Mouse (Mus musculus): ENCODE measurements around the gene Inpp5k. TPM values are rescaled to one million over a fixed set of nuclear protein-coding genes. Genes with fewer than 3 reads are reported as not detected.
A peak's percentile ranks its signal among the peaks of the same experiment; 100 is the strongest.

The Inpp5k gene
- polyA plus RNA-seq, 1 experiment from 2014 or later: 44.9 TPM

DNA sequence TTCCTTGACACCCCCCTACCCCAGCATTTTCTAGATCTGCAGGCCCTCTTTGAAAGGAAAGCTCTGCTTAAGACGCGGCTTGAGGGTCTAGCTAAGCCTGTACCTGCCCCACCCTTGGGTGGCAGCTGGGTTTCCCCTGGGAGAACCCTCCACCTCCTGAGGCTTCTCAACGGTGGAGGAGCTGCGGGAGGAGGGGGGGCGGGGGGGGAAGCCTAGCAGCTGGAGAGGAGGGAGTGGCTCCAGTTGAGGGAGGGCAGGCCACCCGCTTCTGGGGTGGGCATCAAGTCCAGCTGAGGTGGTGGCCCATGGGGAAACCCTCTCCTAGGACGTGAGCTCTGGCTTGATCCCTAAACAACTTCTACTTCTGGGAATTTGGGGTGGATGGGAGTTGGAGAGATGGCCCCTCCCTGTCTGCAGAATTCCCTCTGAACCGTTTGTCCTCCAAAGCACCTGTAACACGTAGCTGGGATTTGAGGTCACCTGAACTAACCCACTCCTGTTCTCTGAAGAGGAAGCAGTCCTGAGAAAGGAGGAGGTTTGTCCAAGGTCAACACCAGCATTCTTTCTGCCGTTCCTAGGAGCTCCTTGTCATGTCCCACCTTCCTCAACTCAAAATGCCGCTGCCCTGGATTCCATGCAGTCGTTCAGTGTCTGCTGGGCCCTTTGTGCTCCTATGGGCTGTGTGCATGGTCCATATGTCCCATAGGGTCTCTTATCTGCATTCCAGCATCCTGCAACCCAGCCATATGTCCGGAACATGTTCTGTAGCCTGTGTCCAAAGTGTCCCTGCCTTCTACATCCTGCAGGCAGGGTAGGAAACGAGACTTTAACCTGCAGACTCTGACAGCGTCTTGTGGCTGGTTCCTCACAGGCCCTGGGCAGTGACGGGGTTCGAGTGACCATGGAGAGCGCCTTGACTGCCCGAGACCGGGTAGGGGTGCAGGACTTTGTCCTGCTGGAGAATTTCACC is 26.1 kb downstream of the Inpp5k start:
- DNase-seq (ENCODE audit: low spot score) (no peak), ATAC-seq (ENCODE audit: low FRiP score) (no peak)
- Histone ChIP-seq H3K27me3 (ENCODE audit: control insufficient read depth, insufficient read depth, low read length) (peaks cover 37% of the 10 kb centered on the region), H3K4me2 (replicated peaks) (peak overlapping the region; percentile 68), H3K4me3 (replicated peaks; ENCODE audit: low read length) (peak overlapping the region; percentile 39), H3K9me3 (ENCODE audit: control insufficient read depth, low read length) (no peaks in the 10 kb centered on the region), H3K27ac (no peak overlapping the region), H3K9ac (peak overlapping the region; percentile 69; the same call in 1 of the 2 replicates), H3K36me3 (replicated peaks; ENCODE audit: control insufficient read depth, insufficient read depth) (peaks cover 9% of the 10 kb centered on the region; the same call in 1 of the 2 replicates), H3K4me1 (replicated peaks; ENCODE audit: control insufficient read depth, insufficient read depth, low read length) (peaks cover 19% of the 10 kb centered on the region; the same call in 1 of the 2 replicates)
- WGBS: 62% methylated on average over 19 of the region's 20 CpGs

DNA sequence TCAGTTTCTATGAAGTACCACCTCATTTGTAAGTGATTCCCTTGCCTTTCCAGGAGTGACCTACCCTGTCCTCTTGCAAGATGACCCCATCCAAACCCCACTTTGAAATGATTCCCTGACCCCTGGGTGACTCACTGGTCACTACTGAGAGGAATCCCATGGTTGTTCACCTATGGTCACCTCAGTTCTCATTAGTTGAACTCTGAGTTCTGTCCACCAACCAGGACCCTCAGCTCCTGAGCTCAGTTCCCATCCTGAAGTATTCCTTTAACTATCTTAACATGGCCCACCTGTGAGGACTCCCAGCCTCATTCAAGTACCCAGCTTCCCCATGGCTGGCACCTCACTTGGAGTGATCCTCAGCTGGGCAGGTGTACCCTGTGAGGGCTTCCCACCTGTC is 27.1 kb downstream of the Inpp5k start:
- H3K4me3 ChIP-seq (replicated peaks; ENCODE audit: low read length): no peak overlapping the region
- ATAC-seq (ENCODE audit: low FRiP score) (no peak), DNase-seq (ENCODE audit: low spot score) (no peak)
- H3K4me2 ChIP-seq (replicated peaks): no peak overlapping the region
- no peak overlapping the region for H3K9ac ChIP-seq
- H3K36me3 ChIP-seq (replicated peaks; ENCODE audit: control insufficient read depth, insufficient read depth): peaks cover 17% of the 10 kb centered on the region; the same call in 1 of the 2 replicates
- H3K27me3 ChIP-seq (ENCODE audit: control insufficient read depth, insufficient read depth, low read length): peaks cover 35% of the 10 kb centered on the region
- H3K27ac ChIP-seq: no peak overlapping the region
- no peaks in the 10 kb centered on the region for H3K9me3 ChIP-seq (ENCODE audit: control insufficient read depth, low read length)
- H3K4me1 ChIP-seq (replicated peaks; ENCODE audit: control insufficient read depth, insufficient read depth, low read length): peaks cover 19% of the 10 kb centered on the region; the same call in 1 of the 2 replicates

DNA sequence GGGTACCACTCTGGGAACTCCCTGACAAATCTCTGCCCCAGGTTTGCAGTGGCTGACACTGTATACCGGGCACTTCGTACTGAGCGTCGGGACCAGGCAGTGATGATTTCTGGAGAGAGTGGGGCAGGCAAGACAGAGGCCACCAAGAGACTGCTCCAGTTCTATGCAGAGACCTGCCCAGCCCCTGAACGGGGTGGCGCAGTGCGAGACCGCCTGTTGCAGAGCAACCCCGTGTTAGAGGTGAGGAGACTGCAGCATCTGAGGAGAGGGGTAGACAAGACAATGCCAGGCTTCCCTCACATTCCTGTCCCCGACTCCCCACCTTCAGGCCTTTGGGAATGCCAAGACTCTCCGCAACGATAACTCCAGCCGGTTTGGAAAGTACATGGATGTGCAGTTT is 27.5 kb downstream of the Inpp5k start:
- Histone ChIP-seq H3K9ac (no peak overlapping the region), H3K36me3 (replicated peaks; ENCODE audit: control insufficient read depth, insufficient read depth) (peaks cover 17% of the 10 kb centered on the region; the same call in 1 of the 2 replicates), H3K4me2 (replicated peaks) (no peak overlapping the region), H3K4me3 (replicated peaks; ENCODE audit: low read length) (no peak overlapping the region), H3K27me3 (ENCODE audit: control insufficient read depth, insufficient read depth, low read length) (peaks cover 30% of the 10 kb centered on the region), H3K9me3 (ENCODE audit: control insufficient read depth, low read length) (no peaks in the 10 kb centered on the region), H3K4me1 (replicated peaks; ENCODE audit: control insufficient read depth, insufficient read depth, low read length) (peaks cover 17% of the 10 kb centered on the region; the same call in 1 of the 2 replicates), H3K27ac (no peak overlapping the region)
- 95% methylated on average over 13 of the region's 13 CpGs for WGBS
- DNase-seq (ENCODE audit: low spot score) (no peak), ATAC-seq (ENCODE audit: low FRiP score) (no peak)

DNA sequence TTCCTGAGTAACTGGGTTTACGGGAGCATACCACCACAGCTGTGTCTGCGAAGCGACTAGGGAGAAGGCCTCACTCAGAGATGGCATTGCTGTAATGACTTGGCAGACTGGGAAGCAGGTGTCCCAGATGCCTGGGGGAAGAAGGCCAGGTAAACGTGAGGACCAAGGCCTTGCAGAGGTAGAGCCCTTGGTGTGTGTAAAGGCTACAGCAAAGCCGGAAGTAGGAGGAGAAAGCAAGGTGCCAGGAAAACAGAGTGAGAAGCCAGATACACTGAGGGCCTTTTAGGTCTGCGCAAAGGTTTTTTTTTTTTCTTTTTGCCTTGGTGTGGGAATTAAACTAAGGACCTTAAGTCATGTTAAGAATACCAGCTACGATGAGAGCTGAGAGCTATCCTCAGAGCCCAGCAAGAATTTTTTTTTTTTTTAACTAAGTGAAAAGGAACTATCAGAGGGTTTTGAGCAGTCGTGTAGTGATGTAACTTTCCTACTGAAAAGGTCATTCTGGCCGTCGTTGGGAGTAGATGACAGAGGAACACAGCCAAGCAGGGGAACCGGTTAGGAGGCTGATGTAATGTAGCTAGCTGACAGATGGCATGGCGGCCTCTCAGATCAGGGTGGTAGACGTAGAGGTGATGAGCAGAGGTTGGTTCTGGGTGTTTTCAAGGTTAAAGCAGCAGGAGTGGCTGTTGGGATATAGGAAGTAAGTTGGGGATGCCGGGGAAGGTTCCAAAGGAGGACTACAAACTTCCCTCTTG is 28.4 kb downstream of the Inpp5k start:
- WGBS: 87% methylated on average over 14 of the region's 14 CpGs

DNA sequence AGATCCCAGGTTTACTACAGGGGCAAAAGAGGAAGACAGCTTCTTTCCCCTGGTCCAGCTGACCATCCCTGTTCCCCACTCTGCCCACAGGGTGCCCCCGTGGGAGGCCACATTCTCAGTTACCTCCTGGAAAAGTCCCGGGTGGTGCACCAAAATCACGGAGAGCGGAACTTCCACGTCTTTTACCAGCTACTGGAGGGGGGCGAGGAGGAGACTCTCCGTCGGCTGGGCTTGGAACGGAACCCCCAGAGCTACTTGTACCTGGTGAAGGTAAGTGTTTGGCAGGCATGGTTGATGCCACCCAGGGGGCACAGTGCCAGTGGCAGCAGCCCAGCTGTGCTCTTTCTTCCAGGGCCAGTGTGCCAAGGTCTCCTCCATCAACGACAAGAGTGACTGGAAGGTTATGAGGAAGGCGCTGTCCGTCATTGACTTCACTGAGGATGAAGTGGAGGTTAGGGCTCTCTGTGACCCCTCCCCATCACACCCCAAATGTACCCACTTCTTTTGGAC is 29.3 kb downstream of the Inpp5k start:
- Histone ChIP-seq H3K27me3 (ENCODE audit: control insufficient read depth, insufficient read depth, low read length) (peaks cover 12% of the 10 kb centered on the region; the same call in 1 of the 2 replicates), H3K4me3 (replicated peaks; ENCODE audit: low read length) (no peak overlapping the region), H3K36me3 (replicated peaks; ENCODE audit: control insufficient read depth, insufficient read depth) (peaks cover 17% of the 10 kb centered on the region; the same call in 1 of the 2 replicates), H3K27ac (no peak overlapping the region), H3K4me2 (replicated peaks) (no peak overlapping the region), H3K4me1 (replicated peaks; ENCODE audit: control insufficient read depth, insufficient read depth, low read length) (0 out of 2 replicates have a peak, but pooled peaks cover 5% of the 10 kb centered on the region), H3K9ac (no peak overlapping the region), H3K9me3 (ENCODE audit: control insufficient read depth, low read length) (no peaks in the 10 kb centered on the region)
- DNase-seq (ENCODE audit: low spot score) (no peak), ATAC-seq (ENCODE audit: low FRiP score) (no peak)
- 94% methylated on average over 12 of the region's 12 CpGs for WGBS

More for the DNA sequence above, 28.4 kb downstream of the Inpp5k start:
- Histone ChIP-seq H3K4me2 (replicated peaks) (no peak overlapping the region), H3K36me3 (replicated peaks; ENCODE audit: control insufficient read depth, insufficient read depth) (peaks cover 17% of the 10 kb centered on the region; the same call in 1 of the 2 replicates), H3K27me3 (ENCODE audit: control insufficient read depth, insufficient read depth, low read length) (peaks cover 22% of the 10 kb centered on the region; the same call in 1 of the 2 replicates), H3K9ac (no peak overlapping the region), H3K27ac (no peak overlapping the region), H3K4me3 (replicated peaks; ENCODE audit: low read length) (no peak overlapping the region), H3K9me3 (ENCODE audit: control insufficient read depth, low read length) (no peaks in the 10 kb centered on the region), H3K4me1 (replicated peaks; ENCODE audit: control insufficient read depth, insufficient read depth, low read length) (peaks cover 8% of the 10 kb centered on the region; the same call in 1 of the 2 replicates)
- DNase-seq (ENCODE audit: low spot score): no peak
- no peak for ATAC-seq (ENCODE audit: low FRiP score)

DNA sequence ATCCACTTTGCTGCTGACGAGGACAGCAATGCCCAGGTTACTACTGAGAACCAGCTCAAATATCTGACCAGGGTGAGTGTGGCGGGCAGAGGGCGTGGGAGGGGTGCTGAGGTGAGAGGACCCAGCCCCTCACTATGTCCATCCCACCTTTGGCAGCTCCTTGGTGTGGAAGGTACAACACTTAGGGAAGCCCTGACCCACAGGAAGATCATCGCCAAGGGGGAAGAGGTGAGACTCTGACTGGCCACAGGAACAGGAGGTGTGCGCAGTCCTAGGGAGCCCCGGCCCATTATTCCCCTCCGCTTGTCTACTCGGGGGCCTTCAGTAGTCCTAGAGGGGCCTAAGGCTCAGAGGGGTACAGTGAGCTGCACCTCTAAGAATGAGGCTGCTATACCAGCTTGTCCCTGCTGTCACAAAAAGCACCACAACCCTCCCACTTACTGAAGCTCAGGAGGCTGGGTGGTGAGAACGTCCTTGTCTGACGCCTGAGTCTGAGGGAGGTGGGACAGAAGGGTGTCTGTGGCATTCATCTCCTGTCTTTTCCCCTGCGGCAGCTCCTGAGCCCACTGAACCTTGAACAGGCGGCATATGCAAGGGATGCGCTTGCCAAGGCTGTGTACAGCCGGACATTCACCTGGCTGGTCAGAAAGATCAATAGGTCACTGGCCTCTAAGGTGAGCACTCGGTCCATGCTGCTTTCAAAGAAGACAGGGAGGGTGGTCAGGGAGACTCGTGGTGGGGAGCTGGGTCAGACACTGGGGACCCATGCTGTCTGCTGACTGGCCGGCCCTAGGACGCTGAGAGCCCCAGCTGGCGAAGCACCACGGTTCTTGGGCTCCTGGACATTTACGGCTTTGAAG is 30.4 kb downstream of the Inpp5k start:
- DNase-seq (ENCODE audit: low spot score) (no peak), ATAC-seq (ENCODE audit: low FRiP score) (no peak)
- peaks cover 20% of the 10 kb centered on the region; the same call in 1 of the 2 replicates for H3K36me3 ChIP-seq (replicated peaks; ENCODE audit: control insufficient read depth, insufficient read depth)
- 0 out of 2 replicates have a peak, but pooled peaks cover 2% of the 10 kb centered on the region for H3K4me1 ChIP-seq (replicated peaks; ENCODE audit: control insufficient read depth, insufficient read depth, low read length)
- no peak overlapping the region for H3K27ac ChIP-seq
- H3K9ac ChIP-seq: no peak overlapping the region
- H3K4me2 ChIP-seq (replicated peaks): no peak overlapping the region
- WGBS: 92% methylated on average over 21 of the region's 21 CpGs
- no peak overlapping the region for H3K4me3 ChIP-seq (replicated peaks; ENCODE audit: low read length)
- peaks cover 8% of the 10 kb centered on the region; the same call in 1 of the 2 replicates for H3K27me3 ChIP-seq (ENCODE audit: control insufficient read depth, insufficient read depth, low read length)
- H3K9me3 ChIP-seq (ENCODE audit: control insufficient read depth, low read length): no peaks in the 10 kb centered on the region

DNA sequence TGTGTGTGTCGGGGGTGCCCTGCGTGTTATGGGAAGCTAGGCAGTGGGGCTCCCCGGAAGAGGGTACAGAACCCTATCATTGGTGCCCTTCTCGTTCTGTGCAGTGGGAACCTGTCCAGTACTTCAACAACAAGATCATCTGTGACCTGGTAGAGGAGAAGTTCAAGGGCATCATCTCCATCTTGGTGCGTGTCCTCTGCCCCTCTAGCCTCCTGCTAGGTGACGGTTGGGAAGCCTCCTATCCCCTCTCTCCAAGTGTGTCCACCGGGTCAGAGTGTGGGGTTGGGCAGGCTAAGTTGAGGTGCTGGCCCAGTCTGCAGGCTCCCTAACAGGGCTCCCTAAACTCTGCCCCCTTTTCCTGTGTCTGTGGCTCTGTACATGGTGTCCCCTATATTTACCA is 31.3 kb downstream of the Inpp5k start:
- ATAC-seq (ENCODE audit: low FRiP score): no peak
- no peaks in the 10 kb centered on the region for H3K4me1 ChIP-seq (replicated peaks; ENCODE audit: control insufficient read depth, insufficient read depth, low read length)
- no peak overlapping the region for H3K4me2 ChIP-seq (replicated peaks)
- no peak overlapping the region for H3K4me3 ChIP-seq (replicated peaks; ENCODE audit: low read length)
- peaks cover 20% of the 10 kb centered on the region; the same call in 1 of the 2 replicates for H3K36me3 ChIP-seq (replicated peaks; ENCODE audit: control insufficient read depth, insufficient read depth)
- H3K9me3 ChIP-seq (ENCODE audit: control insufficient read depth, low read length): no peaks in the 10 kb centered on the region
- H3K9ac ChIP-seq: no peak overlapping the region
- WGBS: 85% methylated on average over 7 of the region's 7 CpGs
- no peak overlapping the region for H3K27ac ChIP-seq
- no peak for DNase-seq (ENCODE audit: low spot score)
- H3K27me3 ChIP-seq (ENCODE audit: control insufficient read depth, insufficient read depth, low read length): no peaks in the 10 kb centered on the region

DNA sequence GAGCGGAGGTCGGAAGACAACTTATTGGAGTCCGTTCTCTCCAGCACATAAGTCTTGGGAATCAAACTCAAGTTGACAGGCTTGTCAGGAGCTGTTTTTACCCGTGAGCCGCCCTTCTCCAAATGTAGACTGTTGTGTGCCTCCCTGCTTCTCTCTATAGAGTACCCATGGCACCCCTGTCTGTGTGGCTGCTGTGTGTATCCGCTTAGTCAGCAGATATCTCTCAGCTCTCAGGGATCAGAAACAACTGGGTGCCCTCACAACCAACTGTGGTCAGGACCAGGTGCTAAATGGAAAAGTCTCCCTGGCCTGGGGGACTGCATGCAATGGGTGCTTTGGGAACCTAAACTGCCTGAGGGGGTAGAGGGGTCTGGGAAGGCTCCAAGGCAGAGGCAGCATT is 35.5 kb downstream of the Inpp5k start:
- Histone ChIP-seq H3K27ac (no peak overlapping the region), H3K9ac (no peak overlapping the region), H3K4me2 (replicated peaks) (no peak overlapping the region), H3K4me3 (replicated peaks; ENCODE audit: low read length) (no peak overlapping the region), H3K9me3 (ENCODE audit: control insufficient read depth, low read length) (no peaks in the 10 kb centered on the region), H3K36me3 (replicated peaks; ENCODE audit: control insufficient read depth, insufficient read depth) (peaks cover 19% of the 10 kb centered on the region), H3K27me3 (ENCODE audit: control insufficient read depth, insufficient read depth, low read length) (no peaks in the 10 kb centered on the region), H3K4me1 (replicated peaks; ENCODE audit: control insufficient read depth, insufficient read depth, low read length) (no peaks in the 10 kb centered on the region)
- no peak for DNase-seq (ENCODE audit: low spot score)
- 94% methylated on average over 6 of the region's 6 CpGs for WGBS
- no peak for ATAC-seq (ENCODE audit: low FRiP score)

Data from hindbrain, embryonic 14.5 days (tissue).